Mouse (Mus musculus): ENCODE results near the gene Tmod4.

DNA sequence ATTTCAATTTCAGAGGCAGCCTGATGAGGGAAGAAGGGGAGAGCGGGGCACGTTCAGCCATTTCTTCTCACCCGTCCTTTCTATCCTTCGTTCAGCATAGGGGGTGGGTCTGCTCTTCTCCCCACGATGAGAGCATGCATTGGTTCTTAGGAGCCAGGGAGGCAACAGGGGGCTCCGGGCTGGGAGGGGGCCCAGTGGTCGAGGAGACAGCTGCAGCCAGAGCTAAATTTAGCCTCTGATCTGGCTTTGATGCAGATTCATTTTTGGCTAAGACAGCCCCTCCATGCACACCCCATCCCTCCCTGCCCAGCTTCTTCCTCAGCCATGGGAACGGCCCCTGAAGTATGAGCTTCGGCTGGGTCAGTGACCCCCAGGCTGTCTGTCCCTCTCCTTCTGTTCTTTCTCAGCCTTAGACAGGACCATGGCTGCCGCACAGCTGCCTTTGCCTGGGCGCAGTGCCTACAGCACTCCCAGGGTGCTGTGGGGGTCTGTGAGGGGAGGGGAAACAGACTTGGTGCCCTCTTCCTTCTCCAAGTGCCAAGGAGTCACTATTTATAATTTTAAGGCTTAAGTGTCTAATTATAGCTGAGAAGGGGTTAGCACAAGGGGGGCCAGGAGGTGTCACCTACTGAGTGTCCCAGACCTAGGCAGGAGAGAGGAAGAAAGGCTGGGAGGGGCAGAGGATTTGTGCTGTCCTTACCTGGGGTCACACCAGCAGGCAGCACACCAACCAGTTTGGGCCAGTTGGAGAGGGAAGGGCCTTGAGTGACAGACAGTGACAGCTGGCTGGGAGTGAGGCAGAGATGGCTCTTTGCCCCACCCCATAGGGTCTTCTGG lies 39.4 kb downstream of the Tmod4 start:
- TF ChIP-seq CTCF (IDR thresholded peaks at IDR 0.05; ENCODE audit: insufficient read depth, low read depth, low read length) = no peak
- no peak for TF ChIP-seq POLR2A (IDR thresholded peaks at IDR 0.05; ENCODE audit: insufficient read depth, low read depth, low read length)

Measured in olfactory bulb, adult 2 months (tissue).